Mouse (Mus musculus) bone marrow, adult 2 months (tissue): Measurements from ENCODE around the gene Ydjc.

Source experiments
- CTCF ChIP-seq: fragments of 200-500 bp; IDR thresholded peaks from 2 replicates; pipeline ENCODE4 v1.5.1; 2011; ENCODE audit warnings: low read length, control low read depth; ENCODE audit not compliant: control insufficient read depth, insufficient read depth
- POLR2A ChIP-seq: fragments of 200-500 bp; IDR thresholded peaks from 2 replicates; pipeline ENCODE4 v1.6.1; 2011; ENCODE audit warnings: low read depth, mild to moderate bottlenecking, control low read depth, low read length, borderline replicate concordance; ENCODE audit not compliant: control insufficient read depth

DNA sequence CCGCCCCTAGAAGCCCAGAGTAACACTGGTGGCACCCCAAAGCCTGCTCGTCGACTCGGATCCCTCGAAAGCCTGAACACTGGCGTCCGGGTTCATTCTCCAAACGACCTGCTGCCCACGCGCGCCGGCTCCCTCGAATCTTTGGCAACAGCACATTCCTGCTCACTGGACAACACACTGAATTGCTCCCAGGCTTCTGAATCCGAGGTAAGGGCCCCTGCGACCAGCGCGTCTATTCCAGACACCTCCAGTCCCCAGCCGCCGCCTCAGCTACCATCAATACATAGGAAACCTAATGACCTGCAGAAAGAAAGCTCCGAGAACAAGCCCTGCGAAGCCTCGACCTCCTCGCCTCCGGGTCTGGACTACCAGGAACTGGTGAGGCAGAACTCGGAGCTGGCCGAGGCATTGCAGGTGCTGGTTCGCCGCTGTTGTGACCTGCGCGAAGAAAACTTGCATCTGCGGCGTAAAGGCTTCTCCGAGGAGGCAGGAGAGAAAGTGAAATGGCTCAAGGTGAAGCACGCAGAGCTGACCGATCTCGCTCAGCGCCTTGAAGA, 65.1 kb downstream of the Ydjc start:
- TF ChIP-seq CTCF, result no peak
- no peak for TF ChIP-seq POLR2A
